Mouse (Mus musculus): Measurements from ENCODE around the gene Sipa1l1.

DNA sequence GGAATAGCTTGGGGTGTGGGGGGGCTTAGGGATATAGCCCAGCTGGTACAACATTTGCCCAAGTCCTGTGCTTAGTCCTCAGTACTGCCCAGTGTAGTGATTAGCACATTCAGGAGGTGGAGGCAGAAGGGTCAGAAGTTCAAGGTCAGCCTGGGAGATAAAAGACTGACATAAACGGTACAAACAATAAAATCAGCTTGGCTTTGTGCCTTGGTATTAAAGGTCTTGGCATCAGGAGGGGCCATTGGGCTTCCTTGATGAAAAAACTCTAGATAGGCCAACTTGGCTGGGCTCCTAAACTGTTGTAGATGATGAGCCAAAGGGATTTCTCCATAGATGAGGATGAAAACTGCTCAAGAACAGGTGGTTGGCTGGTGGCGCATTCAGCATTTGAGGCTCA, 283.3 kb downstream of the Sipa1l1 start:
- TF ChIP-seq GATA1 (IDR thresholded peaks at IDR 0.05; ENCODE audit: low read length) (no peak), TAL1 (IDR thresholded peaks at IDR 0.05; ENCODE audit: low read length) (no peak)

All from erythroblast, embryonic 14.5 days (primary cell).